Mouse (Mus musculus) E14TG2a.4 (cell line): ENCODE measurements around the gene Ubr2.

Source experiments
- CTCF ChIP-seq: conservative IDR thresholded peaks from 2 replicates; pipeline ENCODE4 v1.5.1; 2014; ENCODE audit warnings: low read length
- NANOG ChIP-seq: IDR thresholded peaks from 2 replicates; pipeline ENCODE4 v1.6.1; 2014; ENCODE audit warnings: borderline replicate concordance, low read length, mixed read lengths

- TF ChIP-seq CTCF = no peak
- TF ChIP-seq NANOG = no peak
Observed at GRCm38 (mm10) chr17:46972603-46973002, 37.8 kb downstream of the Ubr2 start.
